Mouse (Mus musculus) ovary, adult 2 months (tissue): ENCODE data around the gene Gm3238. TPM values are rescaled to one million over a fixed set of nuclear protein-coding genes. Genes with fewer than 3 reads are reported as not detected.

ENCODE experiments used
- polyA plus RNA-seq: library from polyadenylated mRNA; depleted of rRNA; stranded (reverse); fragments of >200 nt; gene quantifications from 2 replicates; pipeline ENCODE4 v1.2.3, GENCODE M21; 2012; rRNA removed

Gm3238 gene
- polyA plus RNA-seq = not detected in 2 replicates

DNA sequence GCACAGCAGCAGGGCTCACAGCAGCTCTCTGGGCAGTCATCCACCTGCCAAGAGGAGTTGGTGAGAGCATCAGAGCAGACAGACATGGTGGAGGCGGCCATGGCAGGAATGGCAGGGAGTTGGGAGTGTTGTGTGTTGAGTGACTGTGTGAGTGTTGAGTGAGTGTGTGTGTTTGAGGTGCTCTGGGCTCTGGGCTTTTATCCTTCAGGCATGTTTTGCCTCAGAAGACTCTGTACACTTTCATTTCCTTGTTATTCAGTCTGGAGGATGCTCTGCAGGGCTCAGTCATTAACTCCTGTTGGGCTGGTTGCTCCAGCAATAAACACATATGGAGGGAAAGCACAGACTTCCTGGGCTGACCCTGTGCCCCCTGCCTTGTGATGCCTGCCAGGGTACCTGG lies at the start of gene Gm3238:
Gene Gm3238 (minus strand): TSS at position 101 of the 400 bp plus-strand sequence.

GRCm38 (mm10) chr10:77814382-77814781 lies 43.3 kb upstream of the Gm3238 start, which contains the start of gene Gm2696:
Gene Gm2696 (plus strand): TSS chr10:77814682.

GRCm38 (mm10) chr10:77811743-77812142 lies 40.6 kb upstream of the Gm3238 start, which contains the start of gene Gm9507:
Gene Gm9507 (minus strand): TSS chr10:77811843.

GRCm38 (mm10) chr10:77798921-77799508 lies 27.9 kb upstream of the Gm3238 start, which contains the start of gene Gm19668:
Gene Gm19668 (minus strand): TSS chr10:77799133.

DNA sequence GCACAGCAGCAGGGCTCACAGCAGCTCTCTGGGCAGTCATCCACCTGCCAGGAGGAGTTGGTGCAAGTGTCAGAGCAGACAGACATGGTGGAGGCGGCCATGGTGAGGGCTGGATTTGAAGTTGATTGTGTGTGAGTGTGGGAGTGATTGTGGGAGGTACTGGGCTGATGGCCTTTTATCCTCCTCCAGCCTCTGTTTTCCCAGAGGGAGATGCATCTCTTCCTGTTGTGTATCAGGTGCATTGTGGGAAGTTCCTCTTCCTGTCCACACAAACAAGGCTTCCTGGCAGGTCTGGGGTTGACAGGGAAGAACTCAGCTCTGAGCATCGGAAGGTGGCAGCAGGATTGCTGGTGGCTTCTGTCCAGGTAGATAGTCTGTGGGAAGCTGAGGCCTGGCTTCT lies 23.9 kb upstream of the Gm3238 start, which contains the start of gene Gm9639:
Gene Gm9639 (minus strand): TSS at position 101 of the 400 bp plus-strand sequence.

DNA sequence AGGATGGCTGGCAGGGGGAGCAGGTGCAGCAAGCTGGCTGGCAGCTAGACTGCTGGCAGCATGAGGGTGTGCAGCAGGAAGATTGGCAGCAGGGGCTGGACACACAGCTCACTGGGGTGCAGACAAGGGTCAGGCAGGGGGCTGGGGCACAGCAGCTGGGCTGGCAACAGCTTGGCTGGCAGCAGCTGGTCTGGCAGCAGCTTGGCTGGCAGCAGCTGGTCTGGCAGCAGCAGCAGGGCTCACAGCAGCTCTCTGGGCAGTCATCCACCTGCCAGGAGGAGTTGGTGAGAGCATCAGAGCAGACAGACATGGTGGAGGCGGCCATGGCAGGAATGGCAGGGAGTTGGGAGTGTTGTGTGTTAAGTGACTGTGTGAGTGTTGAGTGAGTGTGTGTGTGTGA lies 16.8 kb upstream of the Gm3238 start, which contains the start of gene Gm7137:
Gene Gm7137 (minus strand): TSS at position 325 of the 400 bp plus-strand sequence.

DNA sequence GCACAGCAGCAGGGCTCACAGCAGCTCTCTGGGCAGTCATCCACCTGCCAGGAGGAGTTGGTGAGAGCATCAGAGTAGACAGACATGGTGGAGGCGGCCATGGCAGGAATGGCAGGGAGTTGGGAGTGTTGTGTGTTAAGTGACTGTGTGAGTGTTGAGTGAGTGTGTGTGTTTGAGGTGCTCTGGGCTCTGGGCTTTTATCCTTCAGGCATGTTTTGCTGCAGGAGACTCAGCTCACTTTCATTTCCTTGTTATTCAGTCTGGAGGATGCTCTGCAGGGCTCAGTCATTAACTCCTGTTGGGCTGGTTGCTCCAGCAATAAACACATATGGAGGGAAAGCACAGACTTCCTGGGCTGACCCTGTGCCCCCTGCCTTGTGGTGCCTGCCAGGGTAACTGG lies 11.3 kb upstream of the Gm3238 start, which contains the start of gene Gm3250:
Gene Gm3250 (minus strand): TSS at position 101 of the 400 bp plus-strand sequence.

DNA sequence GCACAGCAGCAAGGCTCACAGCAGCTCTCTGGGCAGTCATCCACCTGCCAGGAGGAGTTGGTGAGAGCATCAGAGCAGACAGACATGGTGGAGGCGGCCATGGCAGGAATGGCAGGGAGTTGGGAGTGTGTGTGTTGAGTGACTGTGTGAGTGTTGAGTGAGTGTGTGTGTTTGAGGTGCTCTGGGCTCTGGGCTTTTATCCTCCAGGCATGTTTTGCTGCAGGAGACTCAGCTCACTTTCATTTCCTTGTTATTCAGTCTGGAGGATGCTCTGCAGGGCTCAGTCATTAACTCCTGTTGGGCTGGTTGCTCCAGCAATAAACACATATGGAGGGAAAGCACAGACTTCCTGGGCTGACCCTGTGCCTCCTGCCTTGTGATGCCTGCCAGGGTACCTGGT lies 5.7 kb upstream of the Gm3238 start, which contains the start of gene Gm7138:
Gene Gm7138 (minus strand): TSS at position 101 of the 400 bp plus-strand sequence.

GRCm38 (mm10) chr10:77759582-77759981 lies 11.5 kb downstream of the Gm3238 start, which contains the start of gene Gm3233:
Gene Gm3233 (minus strand): TSS chr10:77759682.

DNA sequence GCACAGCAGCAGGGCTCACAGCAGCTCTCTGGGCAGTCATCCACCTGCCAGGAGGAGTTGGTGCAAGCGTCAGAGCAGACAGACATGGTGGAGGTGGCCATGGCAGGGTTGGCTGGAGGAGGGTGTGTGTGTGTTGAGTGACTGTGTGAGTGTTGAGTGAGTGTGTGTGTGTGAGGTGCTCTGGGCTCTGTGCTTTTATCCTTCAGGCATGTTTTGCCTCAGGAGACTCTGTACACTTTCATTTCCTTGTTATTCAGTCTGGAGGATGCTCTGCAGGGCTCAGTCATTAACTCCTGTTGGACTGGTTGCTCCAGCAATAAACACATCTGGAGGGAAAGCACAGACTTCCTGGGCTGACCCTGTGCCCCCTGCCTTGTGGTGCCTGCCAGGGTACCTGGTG lies 19.9 kb downstream of the Gm3238 start, which contains the start of gene Gm9736:
Gene Gm9736 (minus strand): TSS at position 101 of the 400 bp plus-strand sequence.

GRCm38 (mm10) chr10:77741924-77742688 lies 29.0 kb downstream of the Gm3238 start, which contains the start of gene Gm18596:
Gene Gm18596 (minus strand): TSS chr10:77742638.

DNA sequence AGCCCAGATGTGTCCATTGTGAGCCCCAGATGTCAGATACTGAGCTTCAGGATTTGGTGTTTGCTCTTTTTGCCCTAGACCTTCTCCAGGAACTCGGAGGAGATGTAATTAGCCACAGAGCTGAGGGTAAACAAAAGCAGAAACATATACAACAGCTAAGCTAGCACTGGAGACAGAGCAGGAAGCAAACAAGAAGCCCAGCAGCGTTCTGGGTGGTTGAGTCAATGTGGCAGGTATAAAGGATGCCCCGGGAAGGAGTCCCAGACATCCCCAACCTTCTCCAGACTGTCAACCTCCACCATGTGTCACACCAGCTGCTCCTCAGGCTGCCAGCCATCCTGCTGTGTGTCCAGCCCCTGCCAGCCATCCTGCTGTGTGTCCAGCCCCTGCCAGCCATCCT lies 44.9 kb downstream of the Gm3238 start, which contains the start of gene Gm10100:
Gene Gm10100 (plus strand): TSS at position 301 of the 400 bp plus-strand sequence.

Other genes starting within 250 kb of the Gm3238 start
- gene Itgb2, start 241.1 kb downstream of the Gm3238 start, polyA plus RNA-seq = 11.3 and 12.6 TPM in 2 replicates
- gene Pttg1ip, start 189.6 kb downstream of the Gm3238 start, polyA plus RNA-seq = 150 and 206 TPM in 2 replicates
- gene Sumo3, start 165.2 kb downstream of the Gm3238 start, polyA plus RNA-seq = 416 and 428 TPM in 2 replicates
- gene Gm49325, start 165.1 kb downstream of the Gm3238 start, polyA plus RNA-seq = not detected in 2 replicates
- 43.5 and 49.7 TPM in 2 replicates for gene Ube2g2, start 149.1 kb downstream of the Gm3238 start, polyA plus RNA-seq
- gene Tspear, start 84.8 kb downstream of the Gm3238 start, polyA plus RNA-seq = 1.2 and 1.3 TPM in 2 replicates
- gene Gm19402, start 80.6 kb downstream of the Gm3238 start, polyA plus RNA-seq = not detected in 2 replicates
- not detected in 2 replicates for gene Gm9508, start 74.1 kb downstream of the Gm3238 start, polyA plus RNA-seq
- not detected in 2 replicates for gene Gm10272, start 64.7 kb downstream of the Gm3238 start, polyA plus RNA-seq
- gene Gm10024, start 59.9 kb downstream of the Gm3238 start, polyA plus RNA-seq = not detected in 2 replicates
- not detected in 2 replicates for gene Gm10142, start 55.5 kb downstream of the Gm3238 start, polyA plus RNA-seq
- gene Krtap12-1, start 50.7 kb downstream of the Gm3238 start, polyA plus RNA-seq = not detected in 2 replicates
- gene Gm10100, start 44.8 kb downstream of the Gm3238 start, polyA plus RNA-seq = not detected in 2 replicates
- gene Gm18596, start 28.7 kb downstream of the Gm3238 start, polyA plus RNA-seq = not detected in 2 replicates
- gene Gm9736, start 20.0 kb downstream of the Gm3238 start, polyA plus RNA-seq = not detected in 2 replicates
- gene Gm3233, start 11.6 kb downstream of the Gm3238 start, polyA plus RNA-seq = not detected in 2 replicates
- not detected in 2 replicates for gene Gm7138, start 5.6 kb upstream of the Gm3238 start, polyA plus RNA-seq
- not detected in 2 replicates for gene Gm3250, start 11.2 kb upstream of the Gm3238 start, polyA plus RNA-seq
- gene Gm7137, start 16.9 kb upstream of the Gm3238 start, polyA plus RNA-seq = not detected in 2 replicates
- not detected in 2 replicates for gene Gm9639, start 23.8 kb upstream of the Gm3238 start, polyA plus RNA-seq
- gene Gm19668, start 27.8 kb upstream of the Gm3238 start, polyA plus RNA-seq = not detected in 2 replicates
- gene Gm9507, start 40.5 kb upstream of the Gm3238 start, polyA plus RNA-seq = not detected in 2 replicates
- gene Gm2696, start 43.4 kb upstream of the Gm3238 start, polyA plus RNA-seq = 0.33 TPM in 1 of 2 replicates, not detected in the other
- gene Krtap10-4, start 55.8 kb upstream of the Gm3238 start, polyA plus RNA-seq = not detected in 2 replicates
- gene Krtap10-10, start 64.6 kb upstream of the Gm3238 start, polyA plus RNA-seq = not detected in 2 replicates
- not detected in 2 replicates for gene Gm36176, start 75.5 kb upstream of the Gm3238 start, polyA plus RNA-seq
- not detected in 2 replicates for gene Gm10318, start 81.5 kb upstream of the Gm3238 start, polyA plus RNA-seq
- gene Gm3285, start 90.7 kb upstream of the Gm3238 start, polyA plus RNA-seq = not detected in 2 replicates
- gene Lrrc3, start 131.2 kb upstream of the Gm3238 start, polyA plus RNA-seq = 3.4 and 3.8 TPM in 2 replicates
- gene Trpm2, start 199.2 kb upstream of the Gm3238 start, polyA plus RNA-seq = 1.5 and 1.6 TPM in 2 replicates
- gene 1810043G02Rik, start 207.2 kb upstream of the Gm3238 start, polyA plus RNA-seq = 104 and 111 TPM in 2 replicates
- 168 and 197 TPM in 2 replicates for gene Pfkl, start 238.8 kb upstream of the Gm3238 start, polyA plus RNA-seq